ENCODE assay signal across 6 mouse cellular contexts in genomic region chr6:67857945-67858344, GRCm38 (mm10).
DNase-seq lines count a peak whose midpoint lies in the region; ATAC-seq and TF ChIP-seq lines count a peak whose summit lies in the region.
"Not testable (repeated sequence)": the region's sequence is repeated elsewhere in the genome, so short reads cannot be mapped to it uniquely, and the experiment has no call there.

No protein-coding gene starts in this region.

- peak; percentile 91 for ATAC-seq in frontal cortex, adult (ENCODE audit: low TSS enrichment)
- peak; percentile 70; the same call in 1 of the 2 replicates for ATAC-seq in hindbrain, embryonic 16.5 days
- peak; percentile 48; the same call in 1 of the 2 replicates for ATAC-seq in midbrain, embryonic 11.5 days (ENCODE audit: low FRiP score)
- ATAC-seq in neural tube, embryonic 14.5 days (ENCODE audit: low read depth): peak; percentile 56; the same call in 1 of the 2 replicates

- H3K4me2 ChIP-seq in hindbrain, embryonic 16.5 days (ENCODE audit: low read length); midbrain, embryonic 11.5 days; neural tube, embryonic 14.5 days (ENCODE audit: low read depth, low read length): not testable (repeated sequence)

- not testable (repeated sequence) for H3K9me3 ChIP-seq in ES-E14 (ENCODE audit: control insufficient read depth, insufficient read depth, low read depth, low read length); hindbrain, embryonic 16.5 days (ENCODE audit: control insufficient read depth, low read length); midbrain, embryonic 11.5 days (ENCODE audit: control insufficient read depth, low read length); neural tube, embryonic 14.5 days (ENCODE audit: control insufficient read depth, low read length)

- not testable (repeated sequence) for H3K36me3 ChIP-seq in ES-E14 (ENCODE audit: control insufficient read depth, insufficient read depth, low read length, poor library complexity, severe bottlenecking); hindbrain, embryonic 16.5 days (ENCODE audit: control insufficient read depth, insufficient read depth, low read length); midbrain, embryonic 11.5 days (ENCODE audit: control insufficient read depth, insufficient read depth, low read length); neural tube, embryonic 14.5 days (ENCODE audit: control insufficient read depth, insufficient read depth, low read length)

- TF ChIP-seq CTCF in left cerebral cortex, adult 2 months (IDR thresholded peaks at IDR 0.05): peak; percentile 55

- H3K9ac ChIP-seq in ES-E14 (ENCODE audit: insufficient read depth, low read depth, low read length, poor library complexity, severe bottlenecking); hindbrain, embryonic 16.5 days (ENCODE audit: low read depth, low read length); midbrain, embryonic 11.5 days (ENCODE audit: low read length); neural tube, embryonic 14.5 days (replicated peaks; ENCODE audit: low read depth, low read length): not testable (repeated sequence)

- intact Hi-C loops in left cerebral cortex, adult 2 months (cut with DNase I): loop anchor here (10.0 kb wide), 1 partner anchor 177 kb away; no protein-coding TSS in a partner anchor

- H3K27ac ChIP-seq in ES-E14 (ENCODE audit: insufficient read depth, low read depth, low read length, poor library complexity, severe bottlenecking); hindbrain, embryonic 16.5 days (ENCODE audit: low read depth, low read length); left cerebral cortex, adult 2 months; midbrain, embryonic 11.5 days (ENCODE audit: low read depth, low read length); neural tube, embryonic 14.5 days (ENCODE audit: low read depth, low read length): not testable (repeated sequence)

- WGBS in hindbrain, embryonic 16.5 days: 26% methylated on average over 1 of the region's 1 CpGs
- WGBS in midbrain, embryonic 11.5 days: 40% methylated on average over 1 of the region's 1 CpGs
- 19% methylated on average over 1 of the region's 1 CpGs for whole genome bisulfite sequencing in neural tube, embryonic 14.5 days

- not testable (repeated sequence) for H3K27me3 ChIP-seq in hindbrain, embryonic 16.5 days (replicated peaks; ENCODE audit: control insufficient read depth, insufficient read depth, low read length); midbrain, embryonic 11.5 days (ENCODE audit: control insufficient read depth, insufficient read depth, low read length); neural tube, embryonic 14.5 days (ENCODE audit: control insufficient read depth, insufficient read depth, low read length)

- in situ Hi-C loops in ES-E14 (cut with MboI; ENCODE audit: low sequenced_read_pairs in 2 of 2, unreplicated experiment in 2 of 2): loop anchor here in 1 of 2 experiments (25.0 kb wide), 1 partner anchor 179 kb away; no protein-coding TSS in a partner anchor

- not testable (repeated sequence) for H3K4me1 ChIP-seq in ES-E14 (ENCODE audit: control insufficient read depth in 2 of 2, insufficient read depth in 2 of 2, low read length in 2 of 2, poor library complexity in 1 of 2); hindbrain, embryonic 16.5 days (ENCODE audit: control insufficient read depth, insufficient read depth, low read depth, low read length); midbrain, embryonic 11.5 days (ENCODE audit: control insufficient read depth, insufficient read depth, low read length); neural tube, embryonic 14.5 days (ENCODE audit: control insufficient read depth, insufficient read depth, low read length)

- not testable (repeated sequence) for DNase-seq in ES-E14 (ENCODE audit: low read depth, low spot score); left cerebral cortex, adult 2 months (ENCODE audit: extremely low spot score in 1 of 2, low spot score in 2 of 2); midbrain, embryonic 11.5 days (ENCODE audit: low spot score, missing footprints)

- H3K4me3 ChIP-seq in ES-E14 (ENCODE audit: insufficient read depth in 1 of 2, low read depth in 1 of 2, low read length in 2 of 2, poor library complexity in 1 of 2, severe bottlenecking in 1 of 2); hindbrain, embryonic 16.5 days (ENCODE audit: low read length); left cerebral cortex, adult 2 months; midbrain, embryonic 11.5 days (ENCODE audit: low read depth, low read length); neural tube, embryonic 14.5 days (ENCODE audit: low read depth, low read length): not testable (repeated sequence)

TF ChIP-seq in ES-E14, 5 proteins besides CTCF, POLR2A, EP300 and RAD21:
- 0 out of 2 replicates have a peak, but pooled peaks have one; percentile 12 for TF ChIP-seq ZC3H11A (IDR thresholded peaks at IDR 0.05; ENCODE audit: borderline replicate concordance, low read depth, low read length)
